Mouse (Mus musculus) testis, adult 2 months (tissue): ENCODE results near the gene Cept1.

Experiments used
- CTCF ChIP-seq: fragments of 200-500 bp; IDR thresholded peaks from 2 replicates; pipeline ENCODE4 v1.5.1; 2012; ENCODE audit warnings: low read depth, mild to moderate bottlenecking, inconsistent platforms, low read length, moderate library complexity; ENCODE audit not compliant: control insufficient read depth, insufficient read depth, insufficient replicate concordance
- POLR2A ChIP-seq: fragments of 200-500 bp; IDR thresholded peaks from 2 replicates; pipeline ENCODE4 v1.6.1; 2012; ENCODE audit warnings: low read depth, mild to moderate bottlenecking, inconsistent platforms, low read length, moderate library complexity; ENCODE audit not compliant: control insufficient read depth

- TF ChIP-seq CTCF = no peak
- TF ChIP-seq POLR2A = no peak
Measured at GRCm38 (mm10) chr3:106495346-106496044, 52.1 kb downstream of the Cept1 start.
